Mouse (Mus musculus): Measurements from ENCODE around the gene Bcl2l1. TPM values are rescaled to one million over a fixed set of nuclear protein-coding genes. Genes with fewer than 3 reads are reported as not detected.

The Bcl2l1 gene
- polyA plus RNA-seq, 2 experiments, result 46.8 to 91.2 TPM

DNA sequence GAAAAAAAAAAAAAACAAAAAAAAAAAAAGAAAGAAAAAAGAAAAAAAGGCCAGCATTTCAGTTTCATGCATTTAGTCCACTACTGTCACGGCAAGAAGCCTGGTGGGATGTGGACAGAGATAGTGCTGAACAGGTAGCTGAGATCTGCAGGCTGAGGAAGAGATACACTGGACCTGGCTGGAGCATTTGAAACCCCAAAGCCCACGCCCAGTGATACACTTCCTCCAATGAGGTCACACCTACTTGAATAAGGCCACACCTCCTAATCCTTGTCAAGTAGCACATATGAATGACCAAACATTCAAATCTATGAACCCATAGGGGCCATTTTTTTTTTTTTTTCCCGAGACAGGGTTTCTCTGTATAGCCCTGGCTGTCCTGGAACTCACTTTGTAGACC is 11.2 kb upstream of the Bcl2l1 start:
- DNase-seq (ENCODE audit: low spot score) (no peak), ATAC-seq (ENCODE audit: low FRiP score, low read depth) (no peak)
- H3K36me3 ChIP-seq (ENCODE audit: control insufficient read depth, insufficient read depth, low read length), result no peaks in the 10 kb centered on the region
- H3K27ac ChIP-seq (replicated peaks; ENCODE audit: low read depth, low read length), result no peak overlapping the region
- H3K9ac ChIP-seq (ENCODE audit: low read depth, low read length, severe bottlenecking), result no peak overlapping the region
- H3K9me3 ChIP-seq (ENCODE audit: control insufficient read depth, low read length), result no peaks in the 10 kb centered on the region
- H3K4me1 ChIP-seq (ENCODE audit: control insufficient read depth, insufficient read depth, low read length), result no peaks in the 10 kb centered on the region
- no peak overlapping the region for H3K4me2 ChIP-seq (replicated peaks; ENCODE audit: low read depth, low read length, severe bottlenecking)
- no peaks in the 10 kb centered on the region for H3K27me3 ChIP-seq (ENCODE audit: control insufficient read depth, insufficient read depth, low read length)
- 70% methylated on average over 3 of the region's 3 CpGs for WGBS
- TF ChIP-seq POLR2A (IDR thresholded peaks at IDR 0.05; ENCODE audit: borderline replicate concordance, extremely low read depth, insufficient read depth, insufficient read length), result no peak
- H3K4me3 ChIP-seq (replicated peaks; ENCODE audit: low read length), result no peak overlapping the region

GRCm38 (mm10) chr2:152839256-152839655 is 7.7 kb upstream of the Bcl2l1 start:
- Histone ChIP-seq H3K9ac (ENCODE audit: low read depth, low read length, severe bottlenecking) (no peak overlapping the region), H3K27ac (replicated peaks; ENCODE audit: low read depth, low read length) (no peak overlapping the region), H3K4me2 (replicated peaks; ENCODE audit: low read depth, low read length, severe bottlenecking) (no peak overlapping the region), H3K27me3 (ENCODE audit: control insufficient read depth, insufficient read depth, low read length) (no peaks in the 10 kb centered on the region), H3K9me3 (ENCODE audit: control insufficient read depth, low read length) (no peaks in the 10 kb centered on the region), H3K4me1 (ENCODE audit: control insufficient read depth, insufficient read depth, low read length) (no peaks in the 10 kb centered on the region), H3K4me3 (replicated peaks; ENCODE audit: low read length) (no peak overlapping the region), H3K36me3 (ENCODE audit: control insufficient read depth, insufficient read depth, low read length) (no peaks in the 10 kb centered on the region)
- TF ChIP-seq POLR2A (IDR thresholded peaks at IDR 0.05; ENCODE audit: borderline replicate concordance, extremely low read depth, insufficient read depth, insufficient read length), result no peak
- no peak for ATAC-seq (ENCODE audit: low FRiP score, low read depth)
- no peak for DNase-seq (ENCODE audit: low spot score)
- 62% methylated on average over 2 of the region's 2 CpGs for whole genome bisulfite sequencing

DNA sequence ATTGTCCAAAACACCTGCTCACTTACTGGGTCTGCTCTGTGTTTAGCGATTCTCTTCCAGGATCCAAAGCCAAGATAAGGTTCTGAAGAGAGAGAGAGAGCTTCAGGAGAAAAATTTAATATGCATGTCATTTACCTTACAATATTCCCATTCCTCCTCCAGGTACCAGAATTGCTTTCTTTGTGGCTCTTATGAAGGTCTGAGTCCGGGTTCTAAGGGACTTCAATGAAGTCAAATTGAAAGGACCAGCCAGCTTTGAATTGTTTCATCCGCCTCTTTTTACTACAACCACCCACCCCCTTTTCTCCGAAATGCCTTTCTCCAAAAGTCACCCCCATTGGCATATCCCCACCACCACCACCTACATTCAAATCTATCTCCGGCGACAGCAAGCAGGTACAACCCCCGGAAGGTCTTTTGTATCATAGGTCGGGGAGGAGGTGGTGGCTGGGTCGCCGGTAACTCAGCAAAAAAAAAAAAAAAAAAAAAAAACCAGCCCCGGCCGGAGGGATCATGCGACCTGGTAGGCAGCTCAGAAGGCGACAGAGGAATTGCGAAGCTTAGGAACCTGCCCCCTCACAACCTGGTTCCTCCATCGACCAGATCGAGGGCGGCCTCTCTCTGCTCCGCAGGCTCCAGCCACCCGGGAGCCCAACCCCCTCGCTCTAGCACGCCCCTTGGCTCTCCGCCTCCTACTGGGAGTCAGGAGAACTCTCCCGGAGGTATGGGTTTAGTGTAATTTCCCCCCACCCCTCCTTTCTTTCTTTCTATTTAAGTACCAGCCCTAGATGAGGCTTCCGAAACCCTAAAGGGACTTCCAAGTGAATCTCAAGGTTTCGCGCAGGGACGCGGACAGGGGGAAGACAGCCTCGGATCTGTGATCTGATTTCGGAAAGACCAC is 1.3 kb downstream of the Bcl2l1 start:
- TF ChIP-seq POLR2A (IDR thresholded peaks at IDR 0.05; ENCODE audit: borderline replicate concordance, extremely low read depth, insufficient read depth, insufficient read length), result no peak
- H3K9ac ChIP-seq (ENCODE audit: low read depth, low read length, severe bottlenecking), result peak overlapping the region; percentile 86
- H3K27me3 ChIP-seq (ENCODE audit: control insufficient read depth, insufficient read depth, low read length), result no peaks in the 10 kb centered on the region
- peak; percentile 75 for ATAC-seq (ENCODE audit: low FRiP score, low read depth)
- peak; percentile 93 for DNase-seq (ENCODE audit: low spot score)
- H3K27ac ChIP-seq (replicated peaks; ENCODE audit: low read depth, low read length), result peak overlapping the region; percentile 96
- peak overlapping the region; percentile 76 for H3K4me2 ChIP-seq (replicated peaks; ENCODE audit: low read depth, low read length, severe bottlenecking)
- H3K9me3 ChIP-seq (ENCODE audit: control insufficient read depth, low read length), result no peaks in the 10 kb centered on the region
- 3% methylated on average over 30 of the region's 31 CpGs for WGBS
- peaks cover 37% of the 10 kb centered on the region for H3K4me1 ChIP-seq (ENCODE audit: control insufficient read depth, insufficient read depth, low read length)
- H3K4me3 ChIP-seq (replicated peaks; ENCODE audit: low read length), result peak overlapping the region; percentile 76
- no peaks in the 10 kb centered on the region for H3K36me3 ChIP-seq (ENCODE audit: control insufficient read depth, insufficient read depth, low read length)

DNA sequence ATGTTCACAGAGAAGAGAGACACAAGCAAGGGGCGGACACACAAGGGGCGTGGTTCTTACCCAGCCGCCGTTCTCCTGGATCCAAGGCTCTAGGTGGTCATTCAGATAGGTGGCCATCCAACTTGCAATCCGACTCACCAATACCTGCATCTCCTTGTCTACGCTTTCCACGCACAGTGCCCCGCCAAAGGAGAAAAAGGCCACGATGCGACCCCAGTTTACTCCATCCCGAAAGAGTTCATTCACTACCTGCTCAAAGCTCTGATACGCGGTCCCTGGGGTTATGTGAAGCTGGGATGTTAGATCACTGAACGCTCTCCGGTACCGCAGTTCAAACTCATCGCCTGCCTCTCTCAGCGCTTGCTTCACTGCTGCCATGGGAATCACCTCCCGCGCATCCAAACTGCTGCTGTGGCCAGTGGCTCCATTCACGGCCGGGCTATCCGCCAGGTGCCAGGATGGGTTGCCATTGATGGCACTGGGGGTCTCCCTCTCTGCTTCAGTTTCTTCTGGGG is 2.1 kb downstream of the Bcl2l1 start:
- Histone ChIP-seq H3K4me2 (replicated peaks; ENCODE audit: low read depth, low read length, severe bottlenecking) (peak overlapping the region; percentile 76), H3K4me1 (ENCODE audit: control insufficient read depth, insufficient read depth, low read length) (peaks cover 37% of the 10 kb centered on the region), H3K9me3 (ENCODE audit: control insufficient read depth, low read length) (no peaks in the 10 kb centered on the region), H3K27me3 (ENCODE audit: control insufficient read depth, insufficient read depth, low read length) (no peaks in the 10 kb centered on the region), H3K4me3 (replicated peaks; ENCODE audit: low read length) (peak overlapping the region; percentile 76), H3K36me3 (ENCODE audit: control insufficient read depth, insufficient read depth, low read length) (no peaks in the 10 kb centered on the region), H3K27ac (replicated peaks; ENCODE audit: low read depth, low read length) (0 out of 2 replicates have a peak overlapping the region, but pooled peaks have one; percentile 96), H3K9ac (ENCODE audit: low read depth, low read length, severe bottlenecking) (peak overlapping the region; percentile 86)
- DNase-seq (ENCODE audit: low spot score) (no peak), ATAC-seq (ENCODE audit: low FRiP score, low read depth) (no peak)
- no peak for TF ChIP-seq POLR2A (IDR thresholded peaks at IDR 0.05; ENCODE audit: borderline replicate concordance, extremely low read depth, insufficient read depth, insufficient read length)
- 75% methylated on average over 23 of the region's 23 CpGs for WGBS

- no peak for ATAC-seq (ENCODE audit: low FRiP score, low read depth)
- no peak for DNase-seq (ENCODE audit: low spot score)
- Histone ChIP-seq H3K4me2 (replicated peaks; ENCODE audit: low read depth, low read length, severe bottlenecking) (peak overlapping the region; percentile 76), H3K4me1 (ENCODE audit: control insufficient read depth, insufficient read depth, low read length) (peaks cover 37% of the 10 kb centered on the region), H3K9me3 (ENCODE audit: control insufficient read depth, low read length) (no peaks in the 10 kb centered on the region), H3K27me3 (ENCODE audit: control insufficient read depth, insufficient read depth, low read length) (no peaks in the 10 kb centered on the region), H3K9ac (ENCODE audit: low read depth, low read length, severe bottlenecking) (peak overlapping the region; percentile 86), H3K4me3 (replicated peaks; ENCODE audit: low read length) (peak overlapping the region; percentile 76), H3K27ac (replicated peaks; ENCODE audit: low read depth, low read length) (peak overlapping the region; percentile 50; the same call in 1 of the 2 replicates), H3K36me3 (ENCODE audit: control insufficient read depth, insufficient read depth, low read length) (no peaks in the 10 kb centered on the region)
- 54% methylated on average over 1 of the region's 1 CpGs for WGBS
- no peak for TF ChIP-seq POLR2A (IDR thresholded peaks at IDR 0.05; ENCODE audit: borderline replicate concordance, extremely low read depth, insufficient read depth, insufficient read length)
These were observed 3.0 kb downstream of the Bcl2l1 start for GRCm38 (mm10) chr2:152828532-152828931.

All from limb, embryonic 14.5 days (tissue).